10 mouse cellular contexts compared by ENCODE assay signal in the genomic region with DNA sequence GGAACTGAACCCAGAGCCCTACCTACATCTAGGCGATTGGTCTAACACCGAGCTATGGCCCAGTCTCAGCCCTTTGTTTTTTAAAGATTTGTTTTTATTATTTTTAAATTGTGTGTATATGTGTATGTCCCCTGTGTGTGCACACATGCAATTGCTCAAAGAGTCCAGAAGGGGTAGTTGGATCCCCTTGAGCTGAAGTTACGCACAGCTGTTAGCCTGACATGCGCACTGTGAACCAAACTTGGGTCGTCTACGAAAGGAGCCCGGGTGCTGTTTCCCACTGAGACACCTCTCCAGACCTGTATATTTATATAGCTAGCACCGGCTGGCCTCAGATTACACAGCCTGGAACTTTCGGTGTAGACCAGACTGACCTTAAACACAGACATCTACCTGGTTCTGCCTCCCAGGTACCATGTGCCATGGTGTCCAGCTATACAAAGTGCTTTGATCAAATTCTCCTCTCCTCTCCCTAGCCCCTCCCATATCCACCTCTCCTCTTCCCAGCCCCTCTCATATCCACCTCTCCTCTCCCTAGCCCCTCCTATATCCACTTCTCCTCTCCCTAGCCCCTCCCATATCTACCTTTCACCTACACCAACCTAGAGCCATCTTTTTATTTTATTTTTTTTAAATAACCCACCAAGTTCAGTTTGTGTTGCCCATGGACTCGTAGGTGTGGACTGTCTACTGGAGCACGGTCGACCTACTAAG. TPM values are rescaled to one million over a fixed set of nuclear protein-coding genes. Genes with fewer than 3 reads are reported as not detected.
A peak's percentile ranks its signal among the peaks of the same experiment; 100 is the strongest.
DNase-seq lines count a peak whose midpoint lies in the region; ATAC-seq and TF ChIP-seq lines count a peak whose summit lies in the region.
"Had no signal": no experiment of that assay in that cellular context is flagged by ENCODE, and none has a peak within 500 bp of the region (broad histone marks: within the 10 kb centered on the region; RNA-seq: fewer than 3 reads in every experiment).

No protein-coding gene starts in this region.

- peak; percentile 27 for TF ChIP-seq CTCF in heart, adult 2 months (IDR thresholded peaks at IDR 0.05)
- TF ChIP-seq CTCF in liver, adult 2 months (IDR thresholded peaks at IDR 0.05; ENCODE audit: low read depth, low read length), result no peak

- H3K4me2 ChIP-seq in heart, embryonic 12.5 days, result no peak overlapping the region
- H3K4me2 ChIP-seq in liver, embryonic 12.5 days, result no peak overlapping the region
- H3K4me2 ChIP-seq in neural tube, embryonic 15.5 days, result no peak overlapping the region
- H3K4me2 ChIP-seq in forebrain, embryonic 16.5 days (ENCODE audit: low read length), result no peak overlapping the region
- H3K4me2 ChIP-seq: embryonic facial prominence, embryonic 12.5 days; forebrain, embryonic 15.5 days had no signal

- intact Hi-C loops in heart, adult 2 months (cut with DNase I), result loop anchor here (5.0 kb wide), 1 partner anchor 44 kb away; no protein-coding TSS in a partner anchor

- peaks cover 5% of the 10 kb centered on the region for H3K4me1 ChIP-seq in heart, adult 2 months (ENCODE audit: control insufficient read depth, insufficient read depth, low read length)
- H3K4me1 ChIP-seq in heart, embryonic 12.5 days (replicated peaks), result peaks cover 14% of the 10 kb centered on the region
- peaks cover 22% of the 10 kb centered on the region for H3K4me1 ChIP-seq in liver, adult 2 months (ENCODE audit: control insufficient read depth, insufficient read depth, low read length)
- H3K4me1 ChIP-seq in liver, embryonic 12.5 days, result peaks cover 7% of the 10 kb centered on the region
- peaks cover 26% of the 10 kb centered on the region for H3K4me1 ChIP-seq in neural tube, embryonic 15.5 days
- peaks cover 16% of the 10 kb centered on the region for H3K4me1 ChIP-seq in forebrain, embryonic 16.5 days (replicated peaks; ENCODE audit: control insufficient read depth, insufficient read depth, low read length)
- H3K4me1 ChIP-seq: embryonic facial prominence, embryonic 12.5 days had no signal

- no peak for TF ChIP-seq EP300 in heart, adult 2 months (IDR thresholded peaks at IDR 0.05; ENCODE audit: insufficient read depth, low read depth, low read length)

- no peaks in the 10 kb centered on the region for H3K36me3 ChIP-seq in heart, adult 2 months (ENCODE audit: control insufficient read depth, insufficient read depth, low read length)
- H3K36me3 ChIP-seq in heart, embryonic 12.5 days, result peaks cover 98% of the 10 kb centered on the region
- H3K36me3 ChIP-seq in liver, adult 2 months (ENCODE audit: control insufficient read depth, insufficient read depth, low read length), result peaks cover 45% of the 10 kb centered on the region
- H3K36me3 ChIP-seq in liver, embryonic 12.5 days, result peaks cover 76% of the 10 kb centered on the region
- H3K36me3 ChIP-seq in neural tube, embryonic 15.5 days, result peaks cover 49% of the 10 kb centered on the region
- peaks cover 7% of the 10 kb centered on the region; the same call in 1 of the 2 replicates for H3K36me3 ChIP-seq in forebrain, embryonic 16.5 days (ENCODE audit: control insufficient read depth, insufficient read depth)

- no peaks in the 10 kb centered on the region for H3K79me2 ChIP-seq in heart, adult 2 months (replicated peaks; ENCODE audit: control insufficient read depth, insufficient read depth, low read length)
- no peaks in the 10 kb centered on the region; the same call in 1 of the 2 replicates for H3K79me2 ChIP-seq in liver, adult 2 months (ENCODE audit: control insufficient read depth, insufficient read depth, low read length)

- no peak overlapping the region for H3K9ac ChIP-seq in heart, adult 2 months (ENCODE audit: low read depth, low read length)
- H3K9ac ChIP-seq in heart, embryonic 12.5 days, result no peak overlapping the region
- H3K9ac ChIP-seq in liver, adult 2 months (ENCODE audit: low read depth, low read length), result no peak overlapping the region
- H3K9ac ChIP-seq in liver, embryonic 12.5 days, result no peak overlapping the region
- H3K9ac ChIP-seq in neural tube, embryonic 15.5 days (replicated peaks), result no peak overlapping the region
- no peak overlapping the region for H3K9ac ChIP-seq in forebrain, embryonic 16.5 days (replicated peaks; ENCODE audit: low read depth, low read length)
- H3K9ac ChIP-seq: embryonic facial prominence, embryonic 12.5 days; forebrain, embryonic 15.5 days; liver, embryonic 14.5 days had no signal

- no peaks in the 10 kb centered on the region; the same call in 1 of the 2 replicates for H3K9me3 ChIP-seq in heart, embryonic 12.5 days (replicated peaks)
- no peaks in the 10 kb centered on the region for H3K9me3 ChIP-seq in liver, embryonic 12.5 days (replicated peaks)
- H3K9me3 ChIP-seq in neural tube, embryonic 15.5 days (replicated peaks), result no peaks in the 10 kb centered on the region
- H3K9me3 ChIP-seq in forebrain, embryonic 16.5 days (ENCODE audit: control insufficient read depth, low read length), result no peaks in the 10 kb centered on the region
- H3K9me3 ChIP-seq: embryonic facial prominence, embryonic 12.5 days; forebrain, embryonic 15.5 days had no signal

- no peak for TF ChIP-seq POLR2A in heart, adult 2 months (IDR thresholded peaks at IDR 0.05; ENCODE audit: insufficient read depth, low read depth, low read length)
- no peak for TF ChIP-seq POLR2A in liver, adult 2 months (IDR thresholded peaks at IDR 0.05; ENCODE audit: extremely low read depth, insufficient read depth, low read length)

- 91% methylated on average over 12 of the region's 12 CpGs for WGBS in heart, adult 2 months
- 89% methylated on average over 12 of the region's 12 CpGs for WGBS in heart, embryonic 12.5 days
- WGBS in liver, adult 2 months, result 90% methylated on average over 12 of the region's 12 CpGs
- 85% methylated on average over 12 of the region's 12 CpGs for WGBS in liver, embryonic 12.5 days (ENCODE audit: insufficient replicate concordance)
- WGBS in neural tube, embryonic 15.5 days, result 94% methylated on average over 12 of the region's 12 CpGs
- 93% methylated on average over 12 of the region's 12 CpGs for WGBS in forebrain, embryonic 16.5 days

- H3K4me3 ChIP-seq in heart, adult 2 months, result no peak overlapping the region
- no peak overlapping the region for H3K4me3 ChIP-seq in heart, embryonic 12.5 days
- H3K4me3 ChIP-seq in liver, adult 2 months (ENCODE audit: insufficient read depth, low read depth, low read length), result no peak overlapping the region
- H3K4me3 ChIP-seq in liver, embryonic 12.5 days, result no peak overlapping the region
- H3K4me3 ChIP-seq in neural tube, embryonic 15.5 days (replicated peaks), result no peak overlapping the region
- no peak overlapping the region for H3K4me3 ChIP-seq in forebrain, embryonic 16.5 days (replicated peaks; ENCODE audit: low read length)
- H3K4me3 ChIP-seq: embryonic facial prominence, embryonic 12.5 days; forebrain, embryonic 15.5 days had no signal

- H3K27ac ChIP-seq in heart, adult 2 months, result peak overlapping the region; percentile 44
- H3K27ac ChIP-seq in heart, embryonic 12.5 days (ENCODE audit: poor library complexity, severe bottlenecking), result no peak overlapping the region
- H3K27ac ChIP-seq in liver, adult 2 months (replicated peaks; ENCODE audit: insufficient read depth, low read depth, low read length), result peak overlapping the region; percentile 91; the same call in 1 of the 2 replicates
- no peak overlapping the region for H3K27ac ChIP-seq in liver, embryonic 12.5 days
- H3K27ac ChIP-seq in neural tube, embryonic 15.5 days (replicated peaks), result peak overlapping the region; percentile 7; the same call in 1 of the 2 replicates
- H3K27ac ChIP-seq in forebrain, embryonic 16.5 days (ENCODE audit: low read length), result no peak overlapping the region
- H3K27ac ChIP-seq: embryonic facial prominence, embryonic 12.5 days; forebrain, embryonic 15.5 days; liver, embryonic 14.5 days had no signal

- H3K27me3 ChIP-seq in heart, adult 2 months (ENCODE audit: control insufficient read depth, insufficient read depth, low read length), result no peaks in the 10 kb centered on the region
- 0 out of 2 replicates have a peak, but pooled peaks cover 3% of the 10 kb centered on the region for H3K27me3 ChIP-seq in heart, embryonic 12.5 days (replicated peaks)
- H3K27me3 ChIP-seq in liver, adult 2 months (ENCODE audit: control insufficient read depth, insufficient read depth, low read length), result no peaks in the 10 kb centered on the region
- H3K27me3 ChIP-seq in liver, embryonic 12.5 days (replicated peaks), result no peaks in the 10 kb centered on the region
- no peaks in the 10 kb centered on the region for H3K27me3 ChIP-seq in neural tube, embryonic 15.5 days (replicated peaks)
- H3K27me3 ChIP-seq in forebrain, embryonic 16.5 days (replicated peaks; ENCODE audit: control insufficient read depth, insufficient read depth, low read length), result no peaks in the 10 kb centered on the region
- H3K27me3 ChIP-seq: embryonic facial prominence, embryonic 12.5 days; forebrain, embryonic 15.5 days had no signal

- no peak for ATAC-seq in heart, embryonic 12.5 days (ENCODE audit: insufficient number of reproducible peaks, low FRiP score)
- ATAC-seq in liver, embryonic 12.5 days, result no peak
- no peak for ATAC-seq in neural tube, embryonic 15.5 days (ENCODE audit: low FRiP score)
- no peak for ATAC-seq in forebrain, embryonic 16.5 days
- ATAC-seq: forebrain, embryonic 15.5 days had no signal

- DNase-seq in heart, adult 2 months, result no peak
- DNase-seq in liver, adult 2 months (ENCODE audit: extremely low read depth, low read depth, low spot score), result no peak
- DNase-seq in ZHBTc4 (ENCODE audit: low read depth, low spot score), result peak; percentile 53

RNA-seq across cellular contexts. Expression of gene Eif4g3, which starts 51.5 kb away (rescaled TPM):
- total RNA-seq in heart, adult 2 months (2021), result 10 to 100 TPM; 39.7 to 43.7 TPM
- 24.8 and 29.1 TPM in 2 replicates for polyA plus RNA-seq in heart, adult 2 months (2012; rRNA removed)
- 32.7 and 37.2 TPM in 2 replicates for polyA plus RNA-seq in heart, embryonic 12.5 days (2016; fragmentation: Nextera tagmentation; extraction: Ambion mirVana)
- total RNA-seq in liver, adult 2 months (2014; rRNA removed), result 9.7 and 11.9 TPM in 2 replicates
- 11.8 and 17.0 TPM in 2 replicates for polyA plus RNA-seq in liver, adult 2 months (2012; rRNA removed)
- polyA plus RNA-seq in liver, embryonic 12.5 days (2016; fragmentation: Nextera tagmentation; extraction: Ambion mirVana), result 15.2 and 15.8 TPM in 2 replicates
- 45.7 and 49.5 TPM in 2 replicates for polyA plus RNA-seq in neural tube, embryonic 15.5 days (2015; fragmentation: Nextera tagmentation; extraction: Ambion mirVana)
- polyA plus RNA-seq in forebrain, embryonic 16.5 days (2015; fragmentation: Nextera tagmentation; extraction: Ambion mirVana), result 47.0 and 51.7 TPM in 2 replicates

Comparison
In these comparisons a context has a peak if more than half of its experiments do, and no peak if none do; other contexts are left out.
1. H3K27ac ChIP-seq: peak in heart, adult 2 months (single experiment), liver, adult 2 months (single experiment) and neural tube, embryonic 15.5 days (single experiment); none in heart, embryonic 12.5 days (single experiment), liver, embryonic 12.5 days (single experiment) and forebrain, embryonic 16.5 days (single experiment).